Mouse (Mus musculus) brain, embryonic 14.5 days (tissue): ENCODE measurements around the gene Ltbp1.

ENCODE experiments used
- CTCF ChIP-seq: fragments of 200-500 bp; IDR thresholded peaks from 2 replicates; pipeline ENCODE4 v1.5.1; 2012; ENCODE audit warnings: inconsistent platforms, mild to moderate bottlenecking, moderate library complexity, borderline replicate concordance; ENCODE audit not compliant: insufficient read depth, insufficient read length; ENCODE audit errors: extremely low read depth
- POLR2A ChIP-seq: fragments of 200-500 bp; IDR thresholded peaks from 2 replicates; pipeline ENCODE4 v1.6.1; 2012; ENCODE audit warnings: mild to moderate bottlenecking, inconsistent platforms, borderline replicate concordance; ENCODE audit not compliant: poor library complexity, insufficient read depth, insufficient read length, severe bottlenecking; ENCODE audit errors: extremely low read depth

DNA sequence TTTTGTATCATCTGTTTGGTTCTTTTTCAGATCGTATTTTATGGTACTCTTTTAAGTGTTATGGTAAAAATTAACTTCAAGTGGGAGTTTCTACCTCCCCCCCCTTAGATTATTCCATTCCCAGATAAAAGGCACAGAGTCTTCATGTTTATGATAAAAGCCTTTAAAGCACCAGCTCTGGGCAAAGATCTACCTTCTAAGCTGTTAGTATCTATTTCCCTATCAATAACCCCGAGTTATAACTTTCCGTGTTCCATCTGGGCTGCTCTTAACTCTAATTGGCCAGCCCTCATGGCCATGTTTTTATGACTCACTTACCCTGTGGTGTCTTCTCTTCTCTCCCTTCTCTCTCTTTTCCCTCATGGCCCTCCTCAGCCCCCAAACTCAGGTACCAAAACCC lies 88.2 kb downstream of the Ltbp1 start:
- TF ChIP-seq POLR2A: no peak
- TF ChIP-seq CTCF: no peak
